Mouse (Mus musculus): ENCODE measurements around the gene Rab24. TPM values are rescaled to one million over a fixed set of nuclear protein-coding genes. Genes with fewer than 3 reads are reported as not detected.

Gene Rab24
- polyA plus RNA-seq, 1 experiment from 2014 or later = 92.2 TPM

GRCm38 (mm10) chr13:55322130-55322825 lies 532 bp upstream of the Rab24 start:
- H3K27ac ChIP-seq (ENCODE audit: low read length) = peak overlapping the region; percentile 84
- peak overlapping the region; percentile 97 for H3K4me2 ChIP-seq (ENCODE audit: low read length)
- peak overlapping the region; percentile 97 for H3K4me3 ChIP-seq (ENCODE audit: low read depth, low read length)
- 0 out of 2 replicates have a peak, but pooled peaks have one; percentile 19 for ATAC-seq
- 1% methylated on average over 31 of the region's 31 CpGs for WGBS
- H3K36me3 ChIP-seq (ENCODE audit: control insufficient read depth, insufficient read depth, low read length) = peaks cover 12% of the 10 kb centered on the region
- H3K9ac ChIP-seq (ENCODE audit: low read depth, low read length) = peak overlapping the region; percentile 96
- no peaks in the 10 kb centered on the region for H3K9me3 ChIP-seq (replicated peaks; ENCODE audit: control insufficient read depth, low read length, poor library complexity, severe bottlenecking)
- H3K4me1 ChIP-seq (ENCODE audit: control insufficient read depth, insufficient read depth, low read length) = peaks cover 31% of the 10 kb centered on the region
- H3K27me3 ChIP-seq (ENCODE audit: control insufficient read depth, insufficient read depth, low read depth, low read length) = no peaks in the 10 kb centered on the region

- peaks cover under 1% of the 10 kb centered on the region for H3K36me3 ChIP-seq (ENCODE audit: control insufficient read depth, insufficient read depth, low read length)
- peaks cover 26% of the 10 kb centered on the region for H3K4me1 ChIP-seq (ENCODE audit: control insufficient read depth, insufficient read depth, low read length)
- no peak for ATAC-seq
- WGBS = 88% methylated on average over 4 of the region's 4 CpGs
- H3K4me3 ChIP-seq (ENCODE audit: low read depth, low read length) = peak within 1 kb of the TSS; percentile 97
- H3K27me3 ChIP-seq (ENCODE audit: control insufficient read depth, insufficient read depth, low read depth, low read length) = no peaks in the 10 kb centered on the region
- H3K9ac ChIP-seq (ENCODE audit: low read depth, low read length) = peak within 1 kb of the TSS; percentile 96
- peak within 1 kb of the TSS; percentile 84 for H3K27ac ChIP-seq (ENCODE audit: low read length)
- H3K9me3 ChIP-seq (replicated peaks; ENCODE audit: control insufficient read depth, low read length, poor library complexity, severe bottlenecking) = no peaks in the 10 kb centered on the region
- H3K4me2 ChIP-seq (ENCODE audit: low read length) = peak within 1 kb of the TSS; percentile 97
These were observed 1.7 kb downstream of the Rab24 start, which contains the start of gene Prelid1 for GRCm38 (mm10) chr13:55319931-55320533. Gene Prelid1 (plus strand): TSS chr13:55320500.

- H3K27ac ChIP-seq (ENCODE audit: low read length) = no peak overlapping the region
- H3K4me1 ChIP-seq (ENCODE audit: control insufficient read depth, insufficient read depth, low read length) = peaks cover 19% of the 10 kb centered on the region
- H3K9ac ChIP-seq (ENCODE audit: low read depth, low read length) = no peak overlapping the region
- no peaks in the 10 kb centered on the region for H3K9me3 ChIP-seq (replicated peaks; ENCODE audit: control insufficient read depth, low read length, poor library complexity, severe bottlenecking)
- no peak overlapping the region for H3K4me2 ChIP-seq (ENCODE audit: low read length)
- H3K27me3 ChIP-seq (ENCODE audit: control insufficient read depth, insufficient read depth, low read depth, low read length) = no peaks in the 10 kb centered on the region
- peaks cover 5% of the 10 kb centered on the region for H3K36me3 ChIP-seq (ENCODE audit: control insufficient read depth, insufficient read depth, low read length)
- ATAC-seq = no peak
- H3K4me3 ChIP-seq (ENCODE audit: low read depth, low read length) = no peak overlapping the region
- 77% methylated on average over 3 of the region's 3 CpGs for WGBS
These were observed 3.4 kb downstream of the Rab24 start for GRCm38 (mm10) chr13:55318351-55318750.

GRCm38 (mm10) chr13:55314891-55315412 lies 6.8 kb downstream of the Rab24 start:
- Histone ChIP-seq H3K4me1 (ENCODE audit: control insufficient read depth, insufficient read depth, low read length) (no peaks in the 10 kb centered on the region), H3K36me3 (ENCODE audit: control insufficient read depth, insufficient read depth, low read length) (peaks cover 30% of the 10 kb centered on the region), H3K4me2 (ENCODE audit: low read length) (no peak overlapping the region), H3K9ac (ENCODE audit: low read depth, low read length) (no peak overlapping the region), H3K27ac (ENCODE audit: low read length) (no peak overlapping the region), H3K4me3 (ENCODE audit: low read depth, low read length) (no peak overlapping the region), H3K27me3 (ENCODE audit: control insufficient read depth, insufficient read depth, low read depth, low read length) (no peaks in the 10 kb centered on the region), H3K9me3 (replicated peaks; ENCODE audit: control insufficient read depth, low read length, poor library complexity, severe bottlenecking) (no peaks in the 10 kb centered on the region)
- 92% methylated on average over 2 of the region's 2 CpGs for WGBS
- no peak for ATAC-seq

GRCm38 (mm10) chr13:55313051-55313450 lies 8.7 kb downstream of the Rab24 start:
- ATAC-seq = no peak
- Histone ChIP-seq H3K4me2 (ENCODE audit: low read length) (no peak overlapping the region), H3K9me3 (replicated peaks; ENCODE audit: control insufficient read depth, low read length, poor library complexity, severe bottlenecking) (no peaks in the 10 kb centered on the region), H3K27me3 (ENCODE audit: control insufficient read depth, insufficient read depth, low read depth, low read length) (no peaks in the 10 kb centered on the region), H3K4me3 (ENCODE audit: low read depth, low read length) (no peak overlapping the region), H3K36me3 (ENCODE audit: control insufficient read depth, insufficient read depth, low read length) (peaks cover 30% of the 10 kb centered on the region), H3K4me1 (ENCODE audit: control insufficient read depth, insufficient read depth, low read length) (no peaks in the 10 kb centered on the region), H3K27ac (ENCODE audit: low read length) (no peak overlapping the region), H3K9ac (ENCODE audit: low read depth, low read length) (no peak overlapping the region)
- 88% methylated on average over 9 of the region's 9 CpGs for whole genome bisulfite sequencing

- no peaks in the 10 kb centered on the region for H3K27me3 ChIP-seq (ENCODE audit: control insufficient read depth, insufficient read depth, low read depth, low read length)
- H3K9ac ChIP-seq (ENCODE audit: low read depth, low read length) = no peak overlapping the region
- ATAC-seq = no peak
- WGBS = 92% methylated on average over 8 of the region's 8 CpGs
- H3K27ac ChIP-seq (ENCODE audit: low read length) = no peak overlapping the region
- no peaks in the 10 kb centered on the region for H3K9me3 ChIP-seq (replicated peaks; ENCODE audit: control insufficient read depth, low read length, poor library complexity, severe bottlenecking)
- peaks cover 37% of the 10 kb centered on the region for H3K36me3 ChIP-seq (ENCODE audit: control insufficient read depth, insufficient read depth, low read length)
- no peak overlapping the region for H3K4me2 ChIP-seq (ENCODE audit: low read length)
- no peaks in the 10 kb centered on the region for H3K4me1 ChIP-seq (ENCODE audit: control insufficient read depth, insufficient read depth, low read length)
- H3K4me3 ChIP-seq (ENCODE audit: low read depth, low read length) = no peak overlapping the region
These were observed 9.6 kb downstream of the Rab24 start for GRCm38 (mm10) chr13:55312028-55312630.

GRCm38 (mm10) chr13:55300913-55301312 lies 20.8 kb downstream of the Rab24 start:
- Histone ChIP-seq H3K27ac (ENCODE audit: low read length) (no peak overlapping the region), H3K9ac (ENCODE audit: low read depth, low read length) (no peak overlapping the region), H3K36me3 (ENCODE audit: control insufficient read depth, insufficient read depth, low read length) (peaks cover 32% of the 10 kb centered on the region), H3K4me2 (ENCODE audit: low read length) (no peak overlapping the region), H3K27me3 (ENCODE audit: control insufficient read depth, insufficient read depth, low read depth, low read length) (no peaks in the 10 kb centered on the region), H3K4me1 (ENCODE audit: control insufficient read depth, insufficient read depth, low read length) (no peaks in the 10 kb centered on the region), H3K4me3 (ENCODE audit: low read depth, low read length) (no peak overlapping the region), H3K9me3 (replicated peaks; ENCODE audit: control insufficient read depth, low read length, poor library complexity, severe bottlenecking) (no peaks in the 10 kb centered on the region)
- WGBS = 93% methylated on average over 5 of the region's 5 CpGs
- ATAC-seq = no peak

GRCm38 (mm10) chr13:55296760-55297159 lies 25.0 kb downstream of the Rab24 start:
- Histone ChIP-seq H3K4me2 (ENCODE audit: low read length) (no peak overlapping the region), H3K27ac (ENCODE audit: low read length) (no peak overlapping the region), H3K27me3 (ENCODE audit: control insufficient read depth, insufficient read depth, low read depth, low read length) (no peaks in the 10 kb centered on the region), H3K4me1 (ENCODE audit: control insufficient read depth, insufficient read depth, low read length) (no peaks in the 10 kb centered on the region), H3K4me3 (ENCODE audit: low read depth, low read length) (no peak overlapping the region), H3K9ac (ENCODE audit: low read depth, low read length) (no peak overlapping the region), H3K9me3 (replicated peaks; ENCODE audit: control insufficient read depth, low read length, poor library complexity, severe bottlenecking) (no peaks in the 10 kb centered on the region), H3K36me3 (ENCODE audit: control insufficient read depth, insufficient read depth, low read length) (peaks cover 16% of the 10 kb centered on the region; the same call in 1 of the 2 replicates)
- ATAC-seq = no peak
- 89% methylated on average over 1 of the region's 1 CpGs for WGBS

GRCm38 (mm10) chr13:55288854-55289253 lies 32.9 kb downstream of the Rab24 start:
- Histone ChIP-seq H3K4me3 (ENCODE audit: low read depth, low read length) (no peak overlapping the region), H3K27ac (ENCODE audit: low read length) (no peak overlapping the region), H3K36me3 (ENCODE audit: control insufficient read depth, insufficient read depth, low read length) (peaks cover 12% of the 10 kb centered on the region), H3K27me3 (ENCODE audit: control insufficient read depth, insufficient read depth, low read depth, low read length) (no peaks in the 10 kb centered on the region), H3K9me3 (replicated peaks; ENCODE audit: control insufficient read depth, low read length, poor library complexity, severe bottlenecking) (no peaks in the 10 kb centered on the region), H3K9ac (ENCODE audit: low read depth, low read length) (no peak overlapping the region), H3K4me2 (ENCODE audit: low read length) (no peak overlapping the region), H3K4me1 (ENCODE audit: control insufficient read depth, insufficient read depth, low read length) (no peaks in the 10 kb centered on the region)
- 82% methylated on average over 3 of the region's 3 CpGs for WGBS
- ATAC-seq = no peak
